Mouse (Mus musculus) lung, embryonic 15.5 days (tissue): ENCODE data around the gene Tmc8. TPM values are rescaled to one million over a fixed set of nuclear protein-coding genes. Genes with fewer than 3 reads are reported as not detected.
A peak's percentile ranks its signal among the peaks of the same experiment; 100 is the strongest.

Source experiments
- ATAC-seq: fragments of 200-750 bp; cut with Nextera tagmentation; 2 replicates; pipeline ENCODE4 v1.8.0; 2017; ENCODE audit warnings: moderate number of reproducible peaks, borderline replicate concordance; ENCODE audit not compliant: low FRiP score, low TSS enrichment; ENCODE audit errors: extremely low read depth
- H3K27ac ChIP-seq: fragments of 300-500 bp; sonication (generic); 2 replicates; pipeline ENCODE4 v1.5.1; 2015; ENCODE audit warnings: moderate library complexity, mild to moderate bottlenecking, inconsistent platforms
- H3K27me3 ChIP-seq: fragments of 300-500 bp; sonication (generic); 2 replicates; pipeline ENCODE4 v1.6.1; 2015; ENCODE audit warnings: inconsistent platforms
- H3K36me3 ChIP-seq: fragments of 300-500 bp; sonication (generic); 2 replicates; pipeline ENCODE4 v1.6.1; 2015; ENCODE audit warnings: inconsistent platforms
- H3K4me1 ChIP-seq: fragments of 300-500 bp; sonication (generic); 2 replicates; pipeline ENCODE4 v1.6.1; 2015; ENCODE audit warnings: inconsistent platforms
- H3K4me2 ChIP-seq: fragments of 300-500 bp; sonication (generic); 2 replicates; pipeline ENCODE4 v1.6.1; 2015; ENCODE audit warnings: inconsistent platforms, mild to moderate bottlenecking, moderate library complexity
- H3K4me3 ChIP-seq: fragments of 300-500 bp; sonication (generic); 2 replicates; pipeline ENCODE4 v1.5.1; 2015; ENCODE audit warnings: mild to moderate bottlenecking, inconsistent platforms
- H3K9ac ChIP-seq: fragments of 300-500 bp; sonication (generic); 2 replicates; pipeline ENCODE4 v1.6.1; 2015; ENCODE audit warnings: inconsistent platforms
- H3K9me3 ChIP-seq: fragments of 300-500 bp; sonication (generic); 2 replicates; pipeline ENCODE4 v1.6.1; 2016; ENCODE audit warnings: inconsistent platforms
- WGBS: fragments of 180-500 bp; shearing (Covaris S2); methylation state at CpG from one replicate; pipeline ENCODE4 v1.1.7; 2015; 5-methylcytosine and 5-hydroxymethylcytosine counted together
- polyA plus RNA-seq: library from polyadenylated mRNA; unstranded; fragments of >200 nt; fragmentation: Nextera tagmentation; extraction: Ambion mirVana; gene quantifications from 2 replicates; pipeline ENCODE4 v1.2.1, GENCODE M21; 2015

The Tmc8 gene
- polyA plus RNA-seq, 1 experiment from 2014 or later: 3.2 TPM

DNA sequence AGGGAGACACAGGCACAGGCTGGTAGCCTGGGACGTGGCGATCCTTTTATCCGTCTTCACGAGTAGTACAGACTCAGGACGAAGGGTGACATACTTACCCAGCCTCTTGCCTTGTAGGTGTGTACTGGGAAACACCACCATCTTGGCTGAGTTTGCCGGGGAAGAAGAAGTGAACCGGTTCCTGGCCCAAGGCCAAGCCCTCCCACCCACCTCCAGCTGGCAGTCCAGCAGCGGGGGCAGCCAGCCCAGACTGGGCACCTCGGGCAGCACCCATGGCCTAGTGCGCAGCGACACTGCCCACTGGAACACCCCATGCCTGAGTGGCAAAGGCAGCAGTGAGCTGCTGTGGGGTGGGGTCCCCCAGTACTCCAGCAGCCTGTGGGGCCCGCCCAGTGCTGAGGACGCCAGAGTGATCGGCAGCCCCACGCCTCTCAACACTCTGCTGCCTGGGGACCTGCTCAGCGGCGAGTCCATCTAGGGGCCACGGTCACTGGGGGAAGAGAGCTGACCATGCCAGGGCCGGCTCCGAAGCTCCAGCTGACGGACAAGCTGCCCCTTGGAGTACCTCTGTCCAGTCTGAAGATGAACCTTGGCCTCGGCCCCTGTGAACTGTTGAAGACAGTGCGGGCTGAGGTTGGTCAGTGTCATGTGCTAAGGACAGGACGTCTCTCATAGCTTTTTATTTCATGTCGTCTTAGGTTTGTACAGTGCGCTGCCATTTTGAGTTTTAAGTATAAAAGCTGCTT is 21.3 kb upstream of the Tmc8 start:
- Histone ChIP-seq H3K27ac (no peak overlapping the region), H3K4me3 (no peak overlapping the region), H3K36me3 (peaks cover 69% of the 10 kb centered on the region), H3K9me3 (no peaks in the 10 kb centered on the region), H3K4me2 (no peak overlapping the region), H3K27me3 (no peaks in the 10 kb centered on the region), H3K4me1 (no peaks in the 10 kb centered on the region), H3K9ac (no peak overlapping the region)
- 84% methylated on average over 26 of the region's 26 CpGs for WGBS
- peak; percentile 32; the same call in 1 of the 2 replicates for ATAC-seq

DNA sequence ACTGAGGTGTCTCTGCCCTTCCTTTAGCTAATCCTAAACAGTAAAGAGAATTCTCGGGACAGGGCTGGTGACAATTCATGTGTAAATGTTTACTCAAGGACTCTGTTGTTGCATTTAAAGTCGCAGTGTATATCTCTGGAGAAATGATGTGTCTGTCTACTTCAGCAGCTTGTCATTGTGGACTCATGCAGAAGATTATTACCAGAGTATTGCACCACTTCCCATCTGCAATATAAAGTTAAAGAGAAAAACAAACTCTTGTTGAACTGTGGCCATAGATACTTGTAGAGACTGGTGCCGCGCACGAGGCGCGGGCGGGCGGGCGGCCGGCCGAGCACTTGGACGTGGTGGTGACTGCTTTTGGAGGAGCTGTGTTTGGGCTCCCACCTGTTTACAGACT is 20.1 kb upstream of the Tmc8 start:
- peaks cover 58% of the 10 kb centered on the region for H3K36me3 ChIP-seq

DNA sequence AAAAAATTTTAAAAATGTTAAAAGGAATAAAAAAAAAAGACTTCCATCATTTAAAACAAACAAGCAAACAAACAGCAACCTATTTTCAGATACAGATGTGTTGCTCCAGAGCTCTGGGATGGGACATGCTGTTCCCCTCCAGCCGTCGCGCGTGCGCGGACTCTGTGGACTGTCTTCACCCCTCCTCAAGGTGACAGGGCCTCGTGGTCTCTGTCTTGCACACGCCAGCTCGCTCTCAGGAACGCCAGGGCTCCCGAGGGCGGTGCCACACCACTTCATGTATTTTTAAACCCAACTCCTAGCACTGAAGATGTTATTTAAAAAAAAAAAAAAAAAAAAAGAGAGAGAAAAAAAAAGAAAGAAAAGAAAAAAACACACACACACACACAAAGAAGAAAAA is 19.6 kb upstream of the Tmc8 start:
- no peaks in the 10 kb centered on the region for H3K4me1 ChIP-seq
- no peaks in the 10 kb centered on the region for H3K27me3 ChIP-seq
- H3K27ac ChIP-seq: no peak overlapping the region
- peaks cover 54% of the 10 kb centered on the region for H3K36me3 ChIP-seq
- WGBS: 81% methylated on average over 12 of the region's 12 CpGs
- H3K9me3 ChIP-seq: no peaks in the 10 kb centered on the region
- H3K4me3 ChIP-seq: no peak overlapping the region
- H3K4me2 ChIP-seq: no peak overlapping the region
- ATAC-seq: no peak
- no peak overlapping the region for H3K9ac ChIP-seq

More for the DNA sequence above, 20.1 kb upstream of the Tmc8 start:
- Histone ChIP-seq H3K4me2 (no peak overlapping the region), H3K27me3 (no peaks in the 10 kb centered on the region), H3K27ac (no peak overlapping the region), H3K9me3 (no peaks in the 10 kb centered on the region), H3K4me1 (no peaks in the 10 kb centered on the region), H3K4me3 (no peak overlapping the region), H3K9ac (no peak overlapping the region)
- WGBS: 78% methylated on average over 13 of the region's 13 CpGs
- ATAC-seq: no peak

DNA sequence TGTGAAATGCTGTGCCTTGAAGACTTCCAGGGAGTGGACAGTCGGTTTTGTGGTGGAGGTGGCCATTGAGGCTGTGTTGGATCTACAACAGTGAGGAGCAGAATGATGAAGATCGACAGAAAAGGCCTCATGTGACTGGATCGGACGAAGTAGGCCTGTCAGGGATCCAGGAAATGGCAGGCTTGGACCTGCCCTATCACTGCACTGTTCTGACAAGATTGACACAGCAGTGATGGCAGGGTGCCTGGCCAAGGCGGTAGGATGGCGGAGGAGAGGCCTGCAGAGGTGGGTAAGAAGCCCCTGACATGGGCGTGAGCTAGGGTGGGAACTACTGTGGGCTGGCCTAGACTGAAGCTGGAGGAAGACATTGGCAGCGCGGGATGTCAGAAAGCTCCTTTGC is 17.6 kb upstream of the Tmc8 start:
- ATAC-seq: no peak
- Histone ChIP-seq H3K4me2 (no peak overlapping the region), H3K27me3 (no peaks in the 10 kb centered on the region), H3K36me3 (peaks cover 41% of the 10 kb centered on the region), H3K27ac (no peak overlapping the region), H3K4me1 (peaks cover 6% of the 10 kb centered on the region), H3K4me3 (no peak overlapping the region), H3K9me3 (no peaks in the 10 kb centered on the region), H3K9ac (no peak overlapping the region)
- WGBS: 84% methylated on average over 9 of the region's 9 CpGs

DNA sequence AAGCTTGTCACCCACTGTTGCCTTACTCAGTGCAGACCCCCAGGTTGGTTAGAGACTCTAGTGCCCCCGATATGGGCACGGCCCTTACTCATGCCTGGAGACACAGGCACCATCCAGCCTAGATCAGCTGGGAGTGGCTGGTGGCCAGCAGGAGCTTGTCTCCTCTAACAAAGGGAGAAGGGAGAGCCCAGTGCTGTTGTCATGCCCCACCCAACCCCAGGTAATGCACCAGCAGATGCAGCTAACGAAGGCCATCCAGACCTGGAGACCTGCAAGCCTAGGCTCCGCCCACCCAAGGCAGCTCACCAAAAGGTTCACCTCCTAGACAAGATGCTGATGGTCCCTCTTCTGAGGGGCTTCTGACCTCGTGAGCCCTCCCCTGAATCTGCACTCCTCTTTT is 16.5 kb upstream of the Tmc8 start:
- Histone ChIP-seq H3K4me3 (no peak overlapping the region), H3K9me3 (no peaks in the 10 kb centered on the region), H3K4me2 (no peak overlapping the region), H3K27ac (no peak overlapping the region), H3K9ac (no peak overlapping the region), H3K27me3 (no peaks in the 10 kb centered on the region), H3K4me1 (peaks cover 13% of the 10 kb centered on the region), H3K36me3 (peaks cover 31% of the 10 kb centered on the region)
- no peak for ATAC-seq
- WGBS: 79% methylated on average over 5 of the region's 5 CpGs

DNA sequence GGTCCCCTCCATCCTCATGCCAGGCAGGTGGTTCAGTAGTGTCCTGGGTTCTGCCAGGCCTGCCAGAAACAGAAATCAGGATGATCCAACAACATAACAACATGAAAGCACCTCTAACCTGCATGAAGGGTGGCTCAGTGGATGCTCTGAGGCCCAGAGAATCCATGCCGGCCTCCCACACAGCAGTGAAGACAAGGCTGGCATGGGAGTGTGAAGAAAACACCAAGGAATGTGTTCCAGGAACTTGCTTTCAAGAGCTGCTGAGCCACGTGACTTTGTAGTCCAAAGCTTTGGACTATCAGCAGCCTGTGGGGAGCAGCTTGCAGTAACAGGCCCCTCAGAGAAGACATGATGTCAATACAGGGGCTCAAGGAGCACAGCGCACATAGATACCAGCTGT is 15.6 kb upstream of the Tmc8 start:
- peaks cover 23% of the 10 kb centered on the region for H3K36me3 ChIP-seq
- H3K4me1 ChIP-seq: peaks cover 13% of the 10 kb centered on the region
- no peaks in the 10 kb centered on the region for H3K9me3 ChIP-seq
- H3K4me2 ChIP-seq: no peak overlapping the region
- H3K9ac ChIP-seq: no peak overlapping the region
- H3K27me3 ChIP-seq: no peaks in the 10 kb centered on the region
- 75% methylated on average over 3 of the region's 3 CpGs for WGBS
- no peak overlapping the region for H3K27ac ChIP-seq
- ATAC-seq: no peak
- H3K4me3 ChIP-seq: no peak overlapping the region

DNA sequence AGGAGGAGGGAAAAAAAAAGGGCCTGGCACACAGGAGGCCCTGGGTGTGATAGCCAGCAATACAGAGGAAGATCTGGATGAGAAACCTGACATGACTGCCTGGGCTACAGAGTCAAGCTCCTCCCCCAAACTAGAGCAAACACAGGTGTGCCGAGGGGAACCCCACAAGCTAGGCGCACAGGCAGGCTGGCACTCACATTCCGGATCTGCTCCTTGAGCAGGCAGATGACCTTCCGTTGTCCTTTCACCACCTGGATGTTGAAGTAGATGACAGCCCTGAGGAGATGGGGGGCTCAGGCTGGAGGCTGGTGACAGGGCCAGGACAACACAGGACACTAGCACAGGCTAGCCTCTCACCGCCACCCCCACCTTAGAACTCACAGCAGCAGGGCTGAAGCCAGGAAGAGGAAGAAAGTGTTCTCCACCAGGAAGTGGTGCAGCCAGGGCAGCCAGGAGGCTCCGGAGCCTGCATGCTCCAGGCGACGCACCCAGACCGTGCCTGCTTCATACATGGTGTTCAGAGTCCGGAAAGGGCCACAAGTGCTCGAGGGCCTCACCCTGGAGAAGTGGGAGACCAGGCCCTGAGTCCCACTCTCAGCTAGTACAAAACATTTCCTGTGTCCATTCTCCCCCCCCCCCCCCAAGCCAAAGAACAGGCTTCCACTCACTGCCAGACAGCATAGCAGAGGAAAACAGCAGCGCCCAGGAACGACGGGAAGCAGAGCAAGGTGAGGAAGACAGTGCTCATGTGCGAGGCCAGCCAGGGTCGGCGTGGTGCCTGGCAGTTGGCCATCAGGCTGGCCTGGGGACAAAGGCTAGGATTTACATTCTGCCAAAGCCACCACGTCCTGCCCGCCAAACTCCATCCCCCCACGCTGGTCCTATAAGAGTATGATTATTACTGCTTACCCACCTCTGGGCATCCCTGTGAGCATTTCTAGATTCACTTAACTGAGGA is 12.9 kb upstream of the Tmc8 start:
- H3K9ac ChIP-seq: no peak overlapping the region
- H3K27me3 ChIP-seq: no peaks in the 10 kb centered on the region
- WGBS: 57% methylated on average over 20 of the region's 20 CpGs
- H3K4me3 ChIP-seq: no peak overlapping the region
- H3K4me1 ChIP-seq: peaks cover 13% of the 10 kb centered on the region
- H3K4me2 ChIP-seq: no peak overlapping the region
- ATAC-seq: no peak
- peaks cover 10% of the 10 kb centered on the region for H3K36me3 ChIP-seq
- H3K27ac ChIP-seq: peak overlapping the region; percentile 9; the same call in 1 of the 2 replicates
- no peaks in the 10 kb centered on the region for H3K9me3 ChIP-seq

DNA sequence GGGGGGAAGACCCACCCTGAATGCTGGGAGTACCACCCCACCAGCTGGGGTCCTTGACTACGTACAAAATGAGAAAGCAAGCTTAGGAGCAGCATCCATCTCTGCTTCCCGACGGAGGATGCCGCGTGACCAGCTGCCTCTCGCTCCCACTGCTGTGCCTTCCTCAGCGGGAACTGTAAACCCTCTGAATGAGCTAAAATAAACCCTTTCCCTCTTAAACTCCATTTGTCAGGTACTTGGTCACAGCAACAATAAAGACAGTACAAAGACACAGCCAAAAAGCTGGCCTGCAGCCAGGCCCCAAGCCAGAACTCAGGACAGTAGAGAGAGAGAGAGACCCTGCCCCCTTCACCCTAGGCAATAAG is 12.2 kb upstream of the Tmc8 start:
- Histone ChIP-seq H3K36me3 (peaks cover 5% of the 10 kb centered on the region), H3K4me3 (no peak overlapping the region), H3K27ac (0 out of 2 replicates have a peak overlapping the region, but pooled peaks have one; percentile 9), H3K4me2 (no peak overlapping the region), H3K27me3 (no peaks in the 10 kb centered on the region), H3K9ac (no peak overlapping the region), H3K4me1 (peaks cover 13% of the 10 kb centered on the region), H3K9me3 (no peaks in the 10 kb centered on the region)
- ATAC-seq: no peak
- 69% methylated on average over 7 of the region's 7 CpGs for WGBS

DNA sequence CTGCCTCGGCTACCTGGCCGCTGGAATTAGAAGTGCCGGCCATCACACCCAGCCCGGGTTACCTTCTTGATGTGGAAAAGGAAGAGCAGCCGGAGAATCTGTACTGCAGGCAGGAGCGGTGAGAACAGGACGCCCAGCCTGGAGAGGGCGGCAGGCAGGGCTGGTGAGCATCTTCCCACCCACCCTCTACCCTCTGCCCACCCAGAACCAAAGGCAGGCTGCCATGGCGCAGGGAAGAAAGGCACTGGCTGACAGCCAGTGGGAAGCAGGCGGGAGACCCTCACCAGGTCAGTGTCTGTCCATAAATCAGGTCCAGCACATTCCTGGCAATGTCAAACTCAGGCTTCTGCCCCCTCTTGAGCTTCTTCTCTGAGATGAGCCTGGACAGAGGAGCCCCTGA is 11.5 kb upstream of the Tmc8 start:
- no peak overlapping the region for H3K4me2 ChIP-seq
- no peak for ATAC-seq
- no peaks in the 10 kb centered on the region for H3K27me3 ChIP-seq
- H3K4me3 ChIP-seq: no peak overlapping the region
- H3K27ac ChIP-seq: no peak overlapping the region
- H3K36me3 ChIP-seq: no peaks in the 10 kb centered on the region
- WGBS: 75% methylated on average over 10 of the region's 10 CpGs
- H3K9ac ChIP-seq: no peak overlapping the region
- H3K9me3 ChIP-seq: no peaks in the 10 kb centered on the region
- H3K4me1 ChIP-seq: peaks cover 13% of the 10 kb centered on the region

DNA sequence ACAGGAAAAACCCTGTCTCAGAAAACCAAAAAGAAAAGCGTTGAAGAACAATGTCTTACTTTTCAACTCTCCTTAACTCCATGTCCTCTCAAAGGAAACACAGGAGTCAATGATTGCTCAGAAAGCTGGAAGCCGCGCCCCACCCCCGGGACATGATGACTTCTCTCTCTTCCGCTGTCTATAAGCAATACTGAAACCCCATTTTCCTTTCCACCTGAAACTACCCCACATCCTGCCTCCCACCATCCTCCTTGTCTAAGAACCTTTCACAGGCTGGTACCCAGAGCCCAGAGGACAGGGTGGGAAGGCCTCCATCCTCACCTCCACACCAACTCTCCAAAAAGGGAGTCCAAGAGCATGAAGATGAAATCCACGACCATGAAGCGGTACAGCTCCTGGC is 9.5 kb upstream of the Tmc8 start:
- 88% methylated on average over 7 of the region's 7 CpGs for WGBS

DNA sequence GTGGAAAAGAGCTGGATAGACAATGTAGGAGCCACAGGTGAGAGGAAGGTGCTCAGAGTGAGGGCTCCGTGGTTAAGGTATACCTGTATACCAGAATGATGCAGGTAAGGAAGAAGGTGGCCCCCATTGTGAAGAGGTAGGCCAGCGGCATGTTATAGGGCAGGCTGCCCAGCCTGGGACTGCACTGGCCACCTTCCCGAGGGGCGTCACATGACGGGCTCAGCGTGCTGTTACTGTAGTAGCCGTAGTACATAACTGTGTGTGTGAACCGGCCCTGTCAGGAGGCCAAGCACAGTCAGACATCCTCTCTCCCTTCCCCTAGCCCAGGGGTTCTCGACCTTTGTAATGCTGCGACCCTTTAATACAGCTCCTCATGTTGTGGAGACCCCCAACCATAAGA is 7.0 kb upstream of the Tmc8 start:
- 88% methylated on average over 10 of the region's 10 CpGs for WGBS

More for the DNA sequence above, 9.5 kb upstream of the Tmc8 start:
- peaks cover 15% of the 10 kb centered on the region for H3K4me1 ChIP-seq
- H3K27ac ChIP-seq: no peak overlapping the region
- H3K9ac ChIP-seq: no peak overlapping the region
- no peak overlapping the region for H3K4me3 ChIP-seq
- no peak for ATAC-seq
- H3K27me3 ChIP-seq: no peaks in the 10 kb centered on the region
- no peak overlapping the region for H3K4me2 ChIP-seq
- no peaks in the 10 kb centered on the region for H3K36me3 ChIP-seq
- H3K9me3 ChIP-seq: no peaks in the 10 kb centered on the region

DNA sequence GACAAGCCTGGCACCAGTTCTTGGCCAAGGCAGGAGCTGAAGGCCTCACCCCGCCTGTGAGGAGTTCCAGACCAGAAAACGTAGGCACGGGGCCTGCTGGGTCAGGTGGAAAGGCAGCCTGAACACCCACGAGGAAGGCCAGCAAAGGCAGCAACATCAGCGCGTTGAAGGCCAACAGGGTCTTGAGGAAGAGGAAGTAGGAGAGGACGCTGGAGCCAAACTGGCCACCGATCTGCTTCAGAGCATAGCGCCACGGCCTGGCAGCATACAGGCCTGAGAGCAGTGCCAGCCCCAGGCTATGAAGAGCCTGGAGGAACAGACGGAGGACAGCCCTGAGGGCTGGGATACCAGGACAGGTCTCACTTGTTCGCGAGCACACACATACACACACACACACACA is 6.3 kb upstream of the Tmc8 start:
- Histone ChIP-seq H3K9me3 (no peaks in the 10 kb centered on the region), H3K9ac (no peak overlapping the region), H3K36me3 (no peaks in the 10 kb centered on the region), H3K27ac (no peak overlapping the region), H3K27me3 (no peaks in the 10 kb centered on the region), H3K4me2 (no peak overlapping the region), H3K4me3 (no peak overlapping the region), H3K4me1 (peaks cover 26% of the 10 kb centered on the region)
- no peak for ATAC-seq
- WGBS: 89% methylated on average over 13 of the region's 13 CpGs

More for the DNA sequence above, 7.0 kb upstream of the Tmc8 start:
- Histone ChIP-seq H3K9me3 (no peaks in the 10 kb centered on the region), H3K27ac (no peak overlapping the region), H3K4me1 (peaks cover 20% of the 10 kb centered on the region), H3K9ac (no peak overlapping the region), H3K36me3 (no peaks in the 10 kb centered on the region), H3K27me3 (no peaks in the 10 kb centered on the region), H3K4me3 (no peak overlapping the region), H3K4me2 (no peak overlapping the region)
- ATAC-seq: no peak
